Mouse (Mus musculus): ENCODE measurements around the gene Rnf38. TPM values are rescaled to one million over a fixed set of nuclear protein-coding genes. Genes with fewer than 3 reads are reported as not detected.

Gene Rnf38
- polyA plus RNA-seq (2011; ENCODE audit: insufficient read length, low read depth, missing spikeins), result 54.7 and 57.3 TPM in 2 replicates

- peaks cover 10% of the 10 kb centered on the region for H3K4me1 ChIP-seq (ENCODE audit: control insufficient read depth, insufficient read depth, low read length)
- TF ChIP-seq POLR2A (IDR thresholded peaks at IDR 0.05; ENCODE audit: low read depth, low read length), result no peak
- TF ChIP-seq CTCF (IDR thresholded peaks at IDR 0.05; ENCODE audit: borderline replicate concordance, insufficient read depth, low read length), result no peak
- peak within 1 kb of the TSS; percentile 76 for H3K27ac ChIP-seq (ENCODE audit: insufficient read depth, low read length)
- H3K4me3 ChIP-seq (ENCODE audit: insufficient read depth, low read length), result peak within 1 kb of the TSS; percentile 89
These were observed at the start of gene Rnf38 for GRCm38 (mm10) chr4:44233713-44234003. Gene Rnf38, minus strand, starts transcription at chr4:44233789.

GRCm38 (mm10) chr4:44281597-44282265 lies 48.1 kb upstream of the Rnf38 start:
- TF ChIP-seq POLR2A (IDR thresholded peaks at IDR 0.05; ENCODE audit: low read depth, low read length) (no peak), CTCF (IDR thresholded peaks at IDR 0.05; ENCODE audit: borderline replicate concordance, insufficient read depth, low read length) (no peak)
- Histone ChIP-seq H3K4me1 (ENCODE audit: control insufficient read depth, insufficient read depth, low read length) (peaks cover 7% of the 10 kb centered on the region), H3K27ac (ENCODE audit: insufficient read depth, low read length) (0 out of 2 replicates have a peak overlapping the region, but pooled peaks have one; percentile 14), H3K4me3 (ENCODE audit: insufficient read depth, low read length) (no peak overlapping the region)

DNA sequence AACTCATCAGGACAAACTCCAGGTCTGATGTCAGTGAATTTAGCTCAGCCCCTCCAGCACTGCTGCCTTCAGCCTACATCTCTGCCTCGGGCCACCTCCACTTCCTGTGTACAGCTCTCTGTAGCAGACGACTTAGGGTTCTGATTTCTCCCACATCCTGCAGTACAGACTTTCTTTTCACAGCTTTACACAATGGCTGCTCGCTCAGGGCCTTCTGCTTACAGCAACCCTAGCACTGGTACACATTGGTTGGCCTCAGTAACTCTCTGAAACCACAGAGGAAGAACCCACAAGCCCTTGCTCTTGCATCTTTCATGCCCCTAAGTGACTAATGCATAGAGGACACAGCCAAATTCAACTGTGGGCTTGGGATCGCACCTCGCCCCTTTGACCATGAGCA lies 37.5 kb upstream of the Rnf38 start:
- no peak for TF ChIP-seq CTCF (IDR thresholded peaks at IDR 0.05; ENCODE audit: borderline replicate concordance, insufficient read depth, low read length)
- TF ChIP-seq POLR2A (IDR thresholded peaks at IDR 0.05; ENCODE audit: low read depth, low read length), result no peak
- H3K27ac ChIP-seq (ENCODE audit: insufficient read depth, low read length), result no peak overlapping the region
- no peaks in the 10 kb centered on the region for H3K4me1 ChIP-seq (ENCODE audit: control insufficient read depth, insufficient read depth, low read length)
- no peak overlapping the region for H3K4me3 ChIP-seq (ENCODE audit: insufficient read depth, low read length)

DNA sequence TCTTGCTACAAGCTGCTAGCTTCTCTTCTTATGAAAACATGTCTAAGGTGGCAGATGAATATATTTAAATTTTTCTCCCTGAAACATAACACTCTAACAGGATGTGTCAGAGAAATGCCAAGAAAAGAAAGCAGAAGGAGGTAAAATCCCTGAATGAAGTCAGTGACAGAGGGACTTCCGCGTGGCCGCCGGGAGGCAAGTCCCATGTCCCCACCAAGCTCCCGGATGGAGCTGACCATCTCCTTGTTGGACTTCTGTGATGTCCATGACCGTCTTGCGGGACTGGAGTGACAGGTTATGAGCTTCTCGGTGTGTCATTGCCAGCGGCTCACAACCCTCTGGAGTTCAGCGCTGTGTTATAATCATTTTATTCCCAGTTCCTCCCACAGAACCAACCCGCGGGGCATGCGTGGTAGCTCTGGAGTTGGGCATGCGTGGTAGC lies 35.8 kb upstream of the Rnf38 start:
- Histone ChIP-seq H3K27ac (ENCODE audit: insufficient read depth, low read length) (no peak overlapping the region), H3K4me3 (ENCODE audit: insufficient read depth, low read length) (no peak overlapping the region), H3K4me1 (ENCODE audit: control insufficient read depth, insufficient read depth, low read length) (no peaks in the 10 kb centered on the region)
- TF ChIP-seq POLR2A (IDR thresholded peaks at IDR 0.05; ENCODE audit: low read depth, low read length) (no peak), CTCF (IDR thresholded peaks at IDR 0.05; ENCODE audit: borderline replicate concordance, insufficient read depth, low read length) (no peak)

- H3K4me1 ChIP-seq (ENCODE audit: control insufficient read depth, insufficient read depth, low read length), result no peaks in the 10 kb centered on the region
- no peak overlapping the region for H3K4me3 ChIP-seq (ENCODE audit: insufficient read depth, low read length)
- no peak overlapping the region for H3K27ac ChIP-seq (ENCODE audit: insufficient read depth, low read length)
- no peak for TF ChIP-seq CTCF (IDR thresholded peaks at IDR 0.05; ENCODE audit: borderline replicate concordance, insufficient read depth, low read length)
These were observed 33.8 kb upstream of the Rnf38 start for GRCm38 (mm10) chr4:44267437-44267836.

- Histone ChIP-seq H3K27ac (ENCODE audit: insufficient read depth, low read length) (no peak overlapping the region), H3K4me3 (ENCODE audit: insufficient read depth, low read length) (no peak overlapping the region), H3K4me1 (ENCODE audit: control insufficient read depth, insufficient read depth, low read length) (no peaks in the 10 kb centered on the region)
- no peak for TF ChIP-seq CTCF (IDR thresholded peaks at IDR 0.05; ENCODE audit: borderline replicate concordance, insufficient read depth, low read length)
- no peak for TF ChIP-seq POLR2A (IDR thresholded peaks at IDR 0.05; ENCODE audit: low read depth, low read length)
These were observed 31.9 kb upstream of the Rnf38 start for GRCm38 (mm10) chr4:44265500-44265899.

DNA sequence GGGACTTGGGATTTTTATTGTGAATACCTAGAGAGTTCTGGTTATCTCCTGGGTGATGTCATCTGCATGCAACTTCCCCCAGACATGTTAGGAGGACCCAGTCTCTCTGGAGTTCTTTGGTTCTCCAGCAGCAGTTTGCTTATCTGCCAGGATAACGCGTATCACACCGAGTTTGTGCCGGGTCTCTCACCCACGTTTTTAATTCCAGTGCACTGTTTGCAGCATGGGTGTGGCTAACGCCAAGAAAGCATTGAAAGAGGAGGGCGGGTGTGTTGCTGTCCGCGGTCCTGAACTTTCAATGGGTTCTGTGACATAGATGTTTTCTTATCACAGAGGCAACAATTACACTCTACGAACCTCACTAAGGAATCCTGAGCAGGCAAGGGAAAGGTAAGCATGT lies 26.7 kb upstream of the Rnf38 start:
- Histone ChIP-seq H3K4me1 (ENCODE audit: control insufficient read depth, insufficient read depth, low read length) (no peaks in the 10 kb centered on the region), H3K27ac (ENCODE audit: insufficient read depth, low read length) (no peak overlapping the region), H3K4me3 (ENCODE audit: insufficient read depth, low read length) (no peak overlapping the region)
- TF ChIP-seq POLR2A (IDR thresholded peaks at IDR 0.05; ENCODE audit: low read depth, low read length), result no peak
- TF ChIP-seq CTCF (IDR thresholded peaks at IDR 0.05; ENCODE audit: borderline replicate concordance, insufficient read depth, low read length), result no peak

GRCm38 (mm10) chr4:44259126-44259525 lies 25.5 kb upstream of the Rnf38 start:
- Histone ChIP-seq H3K4me3 (ENCODE audit: insufficient read depth, low read length) (no peak overlapping the region), H3K27ac (ENCODE audit: insufficient read depth, low read length) (no peak overlapping the region), H3K4me1 (ENCODE audit: control insufficient read depth, insufficient read depth, low read length) (no peaks in the 10 kb centered on the region)
- TF ChIP-seq CTCF (IDR thresholded peaks at IDR 0.05; ENCODE audit: borderline replicate concordance, insufficient read depth, low read length) (no peak), POLR2A (IDR thresholded peaks at IDR 0.05; ENCODE audit: low read depth, low read length) (no peak)

GRCm38 (mm10) chr4:44254579-44254978 lies 21.0 kb upstream of the Rnf38 start:
- no peak for TF ChIP-seq CTCF (IDR thresholded peaks at IDR 0.05; ENCODE audit: borderline replicate concordance, insufficient read depth, low read length)

DNA sequence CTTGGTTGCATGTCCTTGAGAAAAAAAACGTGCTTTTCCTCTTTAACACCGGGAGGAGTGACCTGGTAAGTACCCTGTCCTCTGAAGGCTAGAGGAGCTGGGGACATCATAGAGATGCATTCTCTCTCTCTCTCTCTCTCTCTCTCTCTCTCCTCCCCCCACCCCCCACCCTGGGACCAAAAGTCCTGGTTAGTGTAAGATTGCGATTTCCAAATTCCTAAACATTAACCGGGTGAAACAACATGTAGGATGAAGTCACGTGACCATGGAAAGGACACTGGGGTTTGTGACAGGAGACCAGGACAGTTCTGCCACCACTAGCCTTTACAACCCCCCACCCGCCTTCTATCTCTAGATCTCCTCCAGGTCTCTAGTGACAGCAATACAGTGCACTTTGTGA lies 19.6 kb upstream of the Rnf38 start:
- no peak overlapping the region for H3K4me3 ChIP-seq (ENCODE audit: insufficient read depth, low read length)
- H3K27ac ChIP-seq (ENCODE audit: insufficient read depth, low read length), result no peak overlapping the region
- TF ChIP-seq CTCF (IDR thresholded peaks at IDR 0.05; ENCODE audit: borderline replicate concordance, insufficient read depth, low read length) (no peak), POLR2A (IDR thresholded peaks at IDR 0.05; ENCODE audit: low read depth, low read length) (no peak)
- no peaks in the 10 kb centered on the region for H3K4me1 ChIP-seq (ENCODE audit: control insufficient read depth, insufficient read depth, low read length)

More at GRCm38 (mm10) chr4:44254579-44254978, 21.0 kb upstream of the Rnf38 start:
- no peak overlapping the region for H3K27ac ChIP-seq (ENCODE audit: insufficient read depth, low read length)
- no peaks in the 10 kb centered on the region for H3K4me1 ChIP-seq (ENCODE audit: control insufficient read depth, insufficient read depth, low read length)
- H3K4me3 ChIP-seq (ENCODE audit: insufficient read depth, low read length), result no peak overlapping the region
